ENCODE assay signal across 9 mouse cellular contexts in genomic region chr4:120887381-120888112, GRCm38 (mm10). TPM values are rescaled to one million over a fixed set of nuclear protein-coding genes. Genes with fewer than 3 reads are reported as not detected.
DNase-seq lines count a peak whose midpoint lies in the region; ATAC-seq and TF ChIP-seq lines count a peak whose summit lies in the region.
"Had no signal": no experiment of that assay in that cellular context is flagged by ENCODE, and none has a peak within 500 bp of the region (broad histone marks: within the 10 kb centered on the region; RNA-seq: fewer than 3 reads in every experiment).

No protein-coding gene starts in this region.

- WGBS in liver, postnatal 0 days (ENCODE audit: insufficient replicate concordance) = 34% methylated on average over 8 of the region's 8 CpGs

- DNase-seq in gastrocnemius, adult 18-20 months (ENCODE audit: low spot score) = peak; percentile 33
- no peak for DNase-seq in gastrocnemius, postnatal 14 days
- peak; percentile 37 for DNase-seq in urinary bladder, postnatal 14 days (ENCODE audit: low spot score)
- DNase-seq in urinary bladder, postnatal 4 days (ENCODE audit: low spot score in 2 of 2) = no peak
- DNase-seq in cerebellum, postnatal 4 days (ENCODE audit: low spot score in 2 of 2) = peak; percentile 55 to 66
- DNase-seq in hindlimb bud, embryonic 11.5 days (ENCODE audit: extremely low spot score, low read depth, low spot score) = peak; percentile 63
- peak; percentile 50 for DNase-seq in liver, postnatal 0 days
- DNase-seq in right cerebral cortex, postnatal 4 days = peak; percentile 57

- TF ChIP-seq EP300 in liver, postnatal 0 days (IDR thresholded peaks at IDR 0.05; ENCODE audit: low read depth) = no peak

- H3K9me3 ChIP-seq in liver, postnatal 0 days (ENCODE audit: low read length) = no peaks in the 10 kb centered on the region
- H3K9me3 ChIP-seq: hindbrain, embryonic 15.5 days had no signal

- intact Hi-C loops in gastrocnemius, postnatal 14 days (cut with DNase I; ENCODE audit: low total_unique reads) = loop anchor here (5.0 to 10.0 kb wide), 2 partner anchors 35 to 193 kb away; partner anchors contain the start of gene Rims3

- no peak overlapping the region for H3K4me2 ChIP-seq in liver, postnatal 0 days (ENCODE audit: low read depth, low read length)
- H3K4me2 ChIP-seq: hindbrain, embryonic 15.5 days had no signal

- no peak; the same call in 1 of the 2 replicates for ATAC-seq in liver, postnatal 0 days

- peak; percentile 73 for TF ChIP-seq CTCF in liver, postnatal 0 days (IDR thresholded peaks at IDR 0.05; ENCODE audit: low read depth)

- H3K4me1 ChIP-seq in liver, postnatal 0 days (ENCODE audit: insufficient read depth) = peaks cover 9% of the 10 kb centered on the region

- 0 out of 2 replicates have a peak, but pooled peaks cover 2% of the 10 kb centered on the region for H3K27me3 ChIP-seq in liver, postnatal 0 days (ENCODE audit: insufficient read depth, low read length)
- H3K27me3 ChIP-seq: hindbrain, embryonic 15.5 days had no signal

- no peak overlapping the region for H3K4me3 ChIP-seq in liver, postnatal 0 days (ENCODE audit: low read depth, low read length)
- H3K4me3 ChIP-seq: hindbrain, embryonic 15.5 days had no signal

- H3K36me3 ChIP-seq in liver, postnatal 0 days (replicated peaks; ENCODE audit: insufficient read depth, low read length) = no peaks in the 10 kb centered on the region
- H3K36me3 ChIP-seq: hindbrain, embryonic 15.5 days had no signal

- no peak overlapping the region for H3K9ac ChIP-seq in liver, postnatal 0 days (replicated peaks)
- H3K9ac ChIP-seq: hindbrain, embryonic 15.5 days had no signal

- no peak overlapping the region for H3K27ac ChIP-seq in liver, postnatal 0 days (ENCODE audit: low read depth)
- H3K27ac ChIP-seq: hindbrain, embryonic 15.5 days had no signal

RNA-seq across cellular contexts. Expression of gene Rims3, which starts 32.9 kb away (rescaled TPM):
- total RNA-seq in gastrocnemius, adult 18-20 months (2021) = under 1 TPM in 1 of 2 experiments, not detected in 1; 0.05 TPM
- total RNA-seq in gastrocnemius, postnatal 14 days (2021) = under 1 TPM in 1 of 2 experiments, not detected in 1; 0.06 TPM
- polyA plus RNA-seq in liver, postnatal 0 days (2015; fragmentation: Nextera tagmentation; extraction: Ambion mirVana) = 0.26 and 0.31 TPM in 2 replicates

RNA-seq across cellular contexts. Expression of gene Exo5, which starts 37.3 kb away (rescaled TPM):
- 1 to 10 TPM in 1 of 2 experiments, under 1 TPM in 1; 0.91 to 1.7 TPM for total RNA-seq in gastrocnemius, adult 18-20 months (2021)
- total RNA-seq in gastrocnemius, postnatal 14 days (2021) = 1 to 10 TPM; 2.8 to 3.9 TPM
- polyA plus RNA-seq in liver, postnatal 0 days (2015; fragmentation: Nextera tagmentation; extraction: Ambion mirVana) = 3.7 TPM in 2 replicates

RNA-seq across cellular contexts. Expression of gene Nfyc, which starts 56.2 kb away (rescaled TPM):
- 10 to 100 TPM; 35.5 to 38.0 TPM for total RNA-seq in gastrocnemius, adult 18-20 months (2021)
- 10 to 100 TPM; 43.7 to 44.3 TPM for total RNA-seq in gastrocnemius, postnatal 14 days (2021)
- 30.4 and 32.0 TPM in 2 replicates for polyA plus RNA-seq in liver, postnatal 0 days (2015; fragmentation: Nextera tagmentation; extraction: Ambion mirVana)

Comparison
In these comparisons a context has a peak if more than half of its experiments do, and no peak if none do; other contexts are left out.
1. DNase-seq: peak in gastrocnemius, adult 18-20 months (single experiment), urinary bladder, postnatal 14 days (single experiment), cerebellum, postnatal 4 days (2 of 2), hindlimb bud, embryonic 11.5 days (single experiment), liver, postnatal 0 days (single experiment) and right cerebral cortex, postnatal 4 days (single experiment); none in gastrocnemius, postnatal 14 days (single experiment) and urinary bladder, postnatal 4 days (0 of 2).